Mouse (Mus musculus) heart, embryonic 14.5 days (tissue): Measurements from ENCODE around the gene Fzd4. TPM values are rescaled to one million over a fixed set of nuclear protein-coding genes. Genes with fewer than 3 reads are reported as not detected.

ENCODE experiments used
- ATAC-seq: fragments of 200-750 bp; cut with Nextera tagmentation; 2 replicates; pipeline ENCODE4 v1.8.0; 2017; ENCODE audit warnings: low read depth, moderate TSS enrichment; ENCODE audit not compliant: insufficient number of reproducible peaks, insufficient read depth, low FRiP score
- H3K27ac ChIP-seq, 2 experiments: fragments of 200-500 bp in 1 of 2; fragments of 300-500 bp in 1 of 2; sonication (generic) in 1 of 2; replicated peaks in 1 of 2; 2 replicates each; pipeline ENCODE4 v1.5.1; 2012 to 2014; ENCODE audit warnings: low read depth in 2 of 2, low read length in 2 of 2, control low read depth in 1 of 2, mild to moderate bottlenecking in 1 of 2, mixed read lengths in 1 of 2; ENCODE audit not compliant: control insufficient read depth in 1 of 2, insufficient read depth in 1 of 2
- H3K27me3 ChIP-seq: fragments of 300-500 bp; sonication (generic); 2 replicates; pipeline ENCODE4 v1.6.1; 2014; ENCODE audit warnings: mild to moderate bottlenecking, low read length, control low read depth; ENCODE audit not compliant: control insufficient read depth, insufficient read depth
- H3K36me3 ChIP-seq: fragments of 300-500 bp; sonication (generic); 2 replicates; pipeline ENCODE4 v1.6.1; 2014; ENCODE audit warnings: mild to moderate bottlenecking, control low read depth, low read length, mixed read lengths; ENCODE audit not compliant: control insufficient read depth, insufficient read depth
- H3K4me1 ChIP-seq, 2 experiments: fragments of 200-500 bp in 1 of 2; fragments of 300-500 bp in 1 of 2; sonication (generic) in 1 of 2; 2 replicates each; pipeline ENCODE4 v1.6.1; 2012 to 2014; ENCODE audit warnings: low read length in 2 of 2, control low read depth in 1 of 2, mixed read lengths in 1 of 2; ENCODE audit not compliant: control insufficient read depth in 2 of 2, insufficient read depth in 2 of 2
- H3K4me2 ChIP-seq: fragments of 300-500 bp; sonication (generic); 2 replicates; pipeline ENCODE4 v1.6.1; 2014; ENCODE audit warnings: mild to moderate bottlenecking, low read length
- H3K4me3 ChIP-seq, 2 experiments: fragments of 200-500 bp in 1 of 2; fragments of 300-500 bp in 1 of 2; sonication (generic) in 1 of 2; 2 replicates each; pipeline ENCODE4 v1.5.1; 2012 to 2014; ENCODE audit warnings: low read length in 2 of 2, mild to moderate bottlenecking in 2 of 2, control low read depth in 1 of 2, low read depth in 1 of 2, moderate library complexity in 1 of 2; ENCODE audit not compliant: control insufficient read depth in 1 of 2, insufficient read depth in 1 of 2
- H3K9ac ChIP-seq: fragments of 300-500 bp; sonication (generic); 2 replicates; pipeline ENCODE4 v1.6.1; 2014; ENCODE audit warnings: mild to moderate bottlenecking, low read length
- H3K9me3 ChIP-seq: fragments of 300-500 bp; sonication (generic); 2 replicates; pipeline ENCODE4 v1.6.1; 2016; ENCODE audit warnings: low read length, control low read depth; ENCODE audit not compliant: control insufficient read depth
- WGBS: fragments of 180-500 bp; shearing (Covaris S2); extraction: QIAGEN DNeasy Blood & Tissue Kit; methylation state at CpG from one replicate; pipeline ENCODE4 v1.1.7; 2014; 5-methylcytosine and 5-hydroxymethylcytosine counted together
- polyA plus RNA-seq: library from polyadenylated mRNA; unstranded; fragments of >200 nt; fragmentation: Nextera tagmentation; extraction: Ambion mirVana; gene quantifications from 2 replicates; pipeline ENCODE4 v1.2.1, GENCODE M21; 2014

Gene Fzd4
- polyA plus RNA-seq, 1 experiment from 2014 or later, result 13.2 TPM

GRCm38 (mm10) chr7:89441291-89441690 is 37.1 kb downstream of the Fzd4 start:
- H3K4me2 ChIP-seq, result no peak overlapping the region
- H3K27ac ChIP-seq, result 0 out of 4 replicates have a peak overlapping the region, but pooled peaks of 1 of the 2 experiments have one; percentile 8
- H3K4me3 ChIP-seq, result no peak overlapping the region
- H3K27me3 ChIP-seq, result no peaks in the 10 kb centered on the region
- H3K4me1 ChIP-seq, result peaks cover 0 to 2% of the 10 kb centered on the region in 2 experiments; a peak in 1 of 4 replicates
- no peaks in the 10 kb centered on the region for H3K9me3 ChIP-seq
- no peaks in the 10 kb centered on the region for H3K36me3 ChIP-seq
- no peak for ATAC-seq
- H3K9ac ChIP-seq, result no peak overlapping the region
- 57% methylated on average over 7 of the region's 7 CpGs for WGBS

GRCm38 (mm10) chr7:89442242-89442641 is 38.1 kb downstream of the Fzd4 start:
- Histone ChIP-seq H3K9me3 (no peaks in the 10 kb centered on the region), H3K4me1 (peaks cover 0 to 2% of the 10 kb centered on the region in 2 experiments; a peak in 1 of 4 replicates), H3K4me3 (no peak overlapping the region), H3K27ac (no peak overlapping the region), H3K27me3 (no peaks in the 10 kb centered on the region), H3K4me2 (no peak overlapping the region), H3K9ac (no peak overlapping the region), H3K36me3 (no peaks in the 10 kb centered on the region)
- no peak for ATAC-seq
- 73% methylated on average over 4 of the region's 4 CpGs for WGBS

- Histone ChIP-seq H3K9me3 (no peaks in the 10 kb centered on the region), H3K27me3 (no peaks in the 10 kb centered on the region), H3K27ac (no peak overlapping the region), H3K36me3 (no peaks in the 10 kb centered on the region), H3K4me3 (no peak overlapping the region), H3K9ac (no peak overlapping the region), H3K4me2 (no peak overlapping the region), H3K4me1 (peaks cover 0 to 2% of the 10 kb centered on the region in 2 experiments; a peak in 1 of 4 replicates)
- WGBS, result 74% methylated on average over 4 of the region's 4 CpGs
- no peak for ATAC-seq
Measured at GRCm38 (mm10) chr7:89445137-89445536, 41.0 kb downstream of the Fzd4 start.

GRCm38 (mm10) chr7:89450312-89450711 is 46.2 kb downstream of the Fzd4 start:
- H3K27me3 ChIP-seq, result no peaks in the 10 kb centered on the region
- no peak overlapping the region for H3K27ac ChIP-seq
- H3K9ac ChIP-seq, result no peak overlapping the region
- no peaks in the 10 kb centered on the region for H3K36me3 ChIP-seq
- no peak overlapping the region for H3K4me3 ChIP-seq
- no peak for ATAC-seq
- no peaks in the 10 kb centered on the region for H3K9me3 ChIP-seq
- H3K4me2 ChIP-seq, result no peak overlapping the region
- WGBS, result 75% methylated on average over 2 of the region's 2 CpGs
- H3K4me1 ChIP-seq, result no peaks in the 10 kb centered on the region

- WGBS, result 60% methylated on average over 7 of the region's 7 CpGs
- H3K9me3 ChIP-seq, result no peaks in the 10 kb centered on the region
- peaks cover 6 to 13% of the 10 kb centered on the region in 2 experiments for H3K4me1 ChIP-seq
- no peaks in the 10 kb centered on the region for H3K27me3 ChIP-seq
- H3K27ac ChIP-seq, result no peak overlapping the region
- no peak overlapping the region for H3K4me3 ChIP-seq
- no peaks in the 10 kb centered on the region for H3K36me3 ChIP-seq
- H3K4me2 ChIP-seq, result no peak overlapping the region
- H3K9ac ChIP-seq, result no peak overlapping the region
- ATAC-seq, result no peak
Measured at GRCm38 (mm10) chr7:89456380-89457076, 52.4 kb downstream of the Fzd4 start.

GRCm38 (mm10) chr7:89459691-89460090 is 55.5 kb downstream of the Fzd4 start:
- Histone ChIP-seq H3K36me3 (no peaks in the 10 kb centered on the region), H3K4me1 (peaks cover 13 to 29% of the 10 kb centered on the region in 2 experiments), H3K4me3 (no peak overlapping the region), H3K27ac (no peak overlapping the region), H3K9me3 (no peaks in the 10 kb centered on the region), H3K27me3 (no peaks in the 10 kb centered on the region), H3K4me2 (no peak overlapping the region), H3K9ac (no peak overlapping the region)
- 74% methylated on average over 2 of the region's 2 CpGs for WGBS
- no peak for ATAC-seq

- no peaks in the 10 kb centered on the region for H3K27me3 ChIP-seq
- no peak overlapping the region for H3K9ac ChIP-seq
- ATAC-seq, result 0 out of 2 replicates have a peak, but pooled peaks have one; percentile 49
- no peaks in the 10 kb centered on the region for H3K9me3 ChIP-seq
- H3K36me3 ChIP-seq, result no peaks in the 10 kb centered on the region
- peak overlapping the region; percentile 7; the same call in 1 of the 2 replicates for H3K4me2 ChIP-seq
- no peak overlapping the region for H3K4me3 ChIP-seq
- peaks cover 13 to 29% of the 10 kb centered on the region in 2 experiments for H3K4me1 ChIP-seq
- peak overlapping the region; percentile 60 to 70 for H3K27ac ChIP-seq
Measured at GRCm38 (mm10) chr7:89460911-89461310, 56.8 kb downstream of the Fzd4 start.
